ENCODE assay signal across 8 mouse cellular contexts in the genomic region with DNA sequence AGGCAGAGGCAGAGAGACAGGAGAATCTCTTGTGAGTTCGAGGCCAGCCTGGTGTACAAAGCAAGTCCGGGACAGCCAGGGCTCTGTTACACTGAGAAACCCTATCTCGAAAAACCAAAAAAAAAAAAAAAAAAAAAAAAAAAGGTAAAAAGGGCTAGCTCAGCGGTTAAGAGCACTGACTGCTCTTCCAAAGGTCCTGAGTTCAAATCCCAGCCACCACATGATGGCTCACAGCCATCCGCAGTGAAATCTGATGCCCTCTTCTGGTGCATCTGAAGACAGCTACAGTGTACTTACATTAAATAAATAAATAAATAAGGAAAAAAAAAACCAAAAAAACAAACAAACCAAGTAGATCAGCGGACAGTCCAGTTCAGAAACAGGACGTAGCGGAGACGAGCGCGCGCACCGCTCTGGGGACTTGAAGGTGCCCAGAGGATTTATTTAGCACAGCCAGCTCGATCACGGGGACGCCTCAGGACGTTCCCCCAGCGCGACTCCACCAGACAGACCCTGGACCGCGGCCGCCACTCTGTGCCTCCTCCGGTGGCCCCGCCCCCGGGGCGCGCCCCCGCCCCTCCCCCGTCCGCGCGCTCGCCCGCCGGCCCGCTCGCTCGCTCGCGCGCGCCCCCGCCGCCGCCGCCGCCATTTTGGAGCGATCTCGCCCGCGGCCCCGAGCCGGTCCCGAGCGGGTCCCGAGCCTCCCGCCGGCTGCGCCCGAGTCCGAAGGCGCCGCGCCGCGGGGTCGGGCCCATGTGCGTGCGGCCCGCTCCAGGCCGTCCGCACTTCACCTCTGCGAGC. TPM values are rescaled to one million over a fixed set of nuclear protein-coding genes. Genes with fewer than 3 reads are reported as not detected.
DNase-seq lines count a peak whose midpoint lies in the region; ATAC-seq lines count a peak whose summit lies in the region.

Ppp6r2 (plus strand) TSS at position 639 of the 801 bp plus-strand sequence.

- peaks cover 17% of the 10 kb centered on the region for H3K4me1 ChIP-seq in hindbrain, embryonic 14.5 days (replicated peaks; ENCODE audit: control insufficient read depth, insufficient read depth, low read length)

- peaks cover 9% of the 10 kb centered on the region for H3K36me3 ChIP-seq in hindbrain, embryonic 14.5 days (replicated peaks; ENCODE audit: control insufficient read depth, insufficient read depth)

- WGBS in hindbrain, embryonic 14.5 days = 3% methylated on average over 69 of the region's 73 CpGs

- peak within 1 kb of the TSS; percentile 99 for H3K4me3 ChIP-seq in hindbrain, embryonic 14.5 days (replicated peaks; ENCODE audit: low read length)

- H3K4me2 ChIP-seq in hindbrain, embryonic 14.5 days (replicated peaks) = peak within 1 kb of the TSS; percentile 92

- no peaks in the 10 kb centered on the region for H3K9me3 ChIP-seq in hindbrain, embryonic 14.5 days (ENCODE audit: control insufficient read depth, low read length)

- H3K27ac ChIP-seq in hindbrain, embryonic 14.5 days = peak within 1 kb of the TSS; percentile 95

- no peaks in the 10 kb centered on the region for H3K27me3 ChIP-seq in hindbrain, embryonic 14.5 days (ENCODE audit: control insufficient read depth, insufficient read depth, low read length)

- peak within 1 kb of the TSS; percentile 99 for H3K9ac ChIP-seq in hindbrain, embryonic 14.5 days

- DNase-seq in T-cell, adult 2 months (ENCODE audit: low spot score) = peak; percentile 65
- DNase-seq in cerebellum, postnatal 36 days = peak; percentile 81 to 86
- peak; percentile 71 to 72 for DNase-seq in frontal cortex, postnatal 36 days (ENCODE audit: low spot score in 2 of 2)
- peak; percentile 81 for DNase-seq in hindbrain, embryonic 14.5 days (ENCODE audit: low spot score)
- peak; percentile 73 to 74 for DNase-seq in layer of hippocampus, postnatal 36 days
- peak; percentile 64 for DNase-seq in lung, postnatal 25 days (ENCODE audit: low spot score)
- peak; percentile 51 for DNase-seq in retina, adult 2 months (ENCODE audit: low read depth, low spot score)
- peak; percentile 85 for DNase-seq in thymus, postnatal 25 days

- ATAC-seq in hindbrain, embryonic 14.5 days (ENCODE audit: low FRiP score) = peak; percentile 89

RNA-seq across cellular contexts. Expression of gene Ppp6r2, which starts in this region (rescaled TPM):
- polyA plus RNA-seq in hindbrain, embryonic 14.5 days (2014; fragmentation: Nextera tagmentation; extraction: Ambion mirVana) = 78.2 and 84.0 TPM in 2 replicates
- total RNA-seq in layer of hippocampus, postnatal 36 days (2021) = 100 to 1,000 TPM; 158 to 162 TPM

Comparison
In these comparisons a context has a peak if more than half of its experiments do, and no peak if none do; other contexts are left out.
1. Peak in every context shown above with its lines: DNase-seq, ATAC-seq, H3K4me3 ChIP-seq and H3K27ac ChIP-seq.